Mouse (Mus musculus) cerebellum, postnatal 36 days (tissue): ENCODE results near the gene Aph1c.
"Not testable (repeated sequence)": the region's sequence is repeated elsewhere in the genome, so short reads cannot be mapped to it uniquely, and the experiment has no call there.

Experiments
- DNase-seq, 2 experiments: peaks; one replicate each; pipeline ENCODE4 v3.0.0; 2021 to 2022; ENCODE audit warnings: mixed read lengths in 2 of 2

Gene Aph1c

DNA sequence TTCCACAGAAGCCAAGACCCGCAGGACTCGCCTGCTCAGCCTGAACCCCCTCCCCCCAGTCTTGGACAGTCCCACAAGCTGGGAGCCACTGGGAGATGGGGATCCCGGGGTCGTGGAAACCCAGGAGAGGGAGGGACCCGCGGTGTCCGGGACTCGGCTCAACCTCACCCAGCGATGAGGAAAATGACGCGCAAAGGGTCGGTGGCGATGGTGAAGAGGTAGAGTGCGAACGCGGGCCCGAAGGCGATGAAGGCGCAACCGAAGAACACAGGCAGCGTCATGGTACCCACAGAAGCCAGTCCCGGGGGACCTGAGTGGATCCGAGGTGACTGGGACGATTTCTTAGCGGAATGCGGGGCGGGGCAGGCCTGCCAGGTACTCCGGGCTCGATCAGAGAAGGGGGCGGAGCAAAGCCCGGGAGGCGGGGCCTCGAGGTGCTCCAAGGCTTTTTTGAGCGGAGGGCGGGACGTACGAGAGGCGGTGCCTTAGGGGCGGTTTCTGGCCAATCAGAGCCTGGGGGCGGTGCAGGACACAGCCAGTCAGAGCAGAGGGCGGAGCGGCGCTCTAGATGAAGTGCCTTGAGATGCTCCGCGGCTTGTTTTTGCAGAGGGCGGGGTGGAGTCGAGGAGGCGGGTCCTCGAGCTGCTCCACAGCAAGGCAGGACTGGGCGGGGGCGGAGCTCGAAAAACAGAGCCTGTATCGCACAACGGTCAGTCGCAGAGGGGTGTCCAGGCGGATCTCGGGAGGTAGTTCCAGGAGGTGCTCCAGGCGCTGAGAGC is at the start of gene Aph1c:
Gene Aph1c (minus strand): TSS at position 409 of the 779 bp plus-strand sequence.
- peak; percentile 98 for DNase-seq

GRCm38 (mm10) chr9:66883500-66883899 is 49.0 kb upstream of the Aph1c start:
- DNase-seq, result no peak

- no peak for DNase-seq
These were observed 47.9 kb upstream of the Aph1c start for GRCm38 (mm10) chr9:66882406-66882821.

DNA sequence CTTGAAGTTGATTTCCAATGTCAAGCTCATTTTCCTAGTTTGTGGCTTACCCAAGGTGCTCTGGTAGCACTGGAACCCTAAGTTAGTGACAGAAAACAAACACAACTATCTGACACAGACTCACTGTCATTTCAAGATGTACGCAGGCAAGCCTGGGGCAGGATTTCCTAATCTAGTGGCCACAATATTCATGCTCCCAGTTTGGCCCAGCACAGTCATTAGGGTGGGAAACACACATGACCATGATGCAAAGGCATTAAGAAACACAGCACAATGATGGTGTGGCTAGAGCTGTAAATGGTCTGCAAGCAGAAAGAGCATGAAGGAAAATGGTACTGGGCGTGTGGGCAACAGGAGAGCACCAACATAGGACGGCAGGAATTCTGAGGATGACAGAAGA is 47.3 kb upstream of the Aph1c start:
- DNase-seq, result no peak

DNA sequence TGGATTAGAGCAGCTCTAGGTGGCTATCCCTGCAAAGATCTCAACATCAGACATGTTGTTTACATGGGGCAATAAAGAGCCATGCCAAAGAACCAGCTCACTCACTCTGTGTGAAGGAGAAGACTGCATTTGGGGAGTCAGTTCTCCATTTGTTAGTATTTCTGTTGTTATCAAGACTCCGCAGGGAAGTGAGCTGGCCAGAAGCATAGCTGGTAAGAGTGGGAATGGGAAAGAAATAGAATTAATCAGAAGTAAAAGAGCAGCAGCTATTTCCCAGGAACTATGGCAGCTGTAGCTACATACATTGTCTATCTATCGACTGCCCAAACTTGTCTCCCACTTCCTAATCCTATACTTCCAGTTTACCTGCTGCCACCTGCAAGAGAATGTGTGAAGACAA is 46.2 kb upstream of the Aph1c start:
- DNase-seq, result no peak

GRCm38 (mm10) chr9:66879486-66879885 is 45.0 kb upstream of the Aph1c start:
- no peak for DNase-seq

DNA sequence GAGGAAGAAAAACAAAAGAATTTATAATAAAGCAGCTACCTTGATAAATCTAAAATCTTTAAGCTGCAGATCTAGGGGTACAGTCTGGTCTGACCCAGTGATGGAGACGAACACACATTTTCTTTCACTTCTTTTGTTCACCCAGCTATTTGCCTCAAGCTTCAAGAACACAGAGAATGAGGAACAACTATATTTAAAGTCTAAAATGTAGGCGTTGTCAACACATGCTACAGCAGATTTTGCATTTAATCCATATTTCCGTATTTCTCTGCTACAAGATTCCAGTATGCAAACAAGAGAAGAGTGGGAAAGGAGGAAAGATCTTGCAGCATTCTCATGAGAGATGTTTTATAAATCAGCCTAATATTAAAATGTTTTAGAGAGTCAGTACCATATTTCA is 44.4 kb upstream of the Aph1c start:
- DNase-seq, result no peak

DNA sequence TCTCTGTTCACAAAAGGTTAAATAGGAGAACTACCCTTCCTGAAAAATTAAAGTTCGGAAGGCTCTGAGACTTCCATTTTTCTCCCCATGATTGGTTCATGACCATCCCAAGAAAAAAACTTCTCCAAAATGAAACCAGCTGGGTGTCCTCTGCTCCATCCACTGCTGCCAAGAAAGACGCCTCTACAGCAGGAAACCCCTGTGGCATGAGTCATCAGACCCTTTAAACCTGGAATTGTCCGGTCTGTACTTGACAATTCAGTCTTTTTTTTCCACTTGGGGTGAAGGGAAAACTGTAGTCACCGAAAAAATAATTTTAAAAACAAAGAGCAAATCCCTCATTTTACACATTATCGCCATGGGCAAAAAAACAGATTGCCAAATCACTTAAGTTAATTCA is 42.1 kb upstream of the Aph1c start:
- no peak for DNase-seq

DNA sequence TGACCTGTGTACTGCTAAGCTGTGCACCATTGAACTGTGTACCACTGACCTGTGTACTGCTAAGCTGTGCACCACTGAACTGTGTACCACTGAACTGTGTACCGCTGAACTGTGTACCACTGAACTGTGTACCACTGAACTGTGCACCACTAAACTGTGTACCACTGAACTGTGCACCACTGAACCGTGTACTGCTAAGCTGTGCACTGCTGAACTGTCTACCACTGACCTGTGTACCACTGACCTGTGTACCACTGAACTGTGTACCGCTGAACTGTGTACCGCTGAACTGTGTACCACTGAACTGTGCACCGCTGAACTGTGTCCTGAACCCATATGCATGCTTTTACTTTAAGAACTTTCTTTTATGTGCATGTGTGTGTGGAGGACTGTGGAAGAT is 39.8 kb upstream of the Aph1c start:
- no peak for DNase-seq

DNA sequence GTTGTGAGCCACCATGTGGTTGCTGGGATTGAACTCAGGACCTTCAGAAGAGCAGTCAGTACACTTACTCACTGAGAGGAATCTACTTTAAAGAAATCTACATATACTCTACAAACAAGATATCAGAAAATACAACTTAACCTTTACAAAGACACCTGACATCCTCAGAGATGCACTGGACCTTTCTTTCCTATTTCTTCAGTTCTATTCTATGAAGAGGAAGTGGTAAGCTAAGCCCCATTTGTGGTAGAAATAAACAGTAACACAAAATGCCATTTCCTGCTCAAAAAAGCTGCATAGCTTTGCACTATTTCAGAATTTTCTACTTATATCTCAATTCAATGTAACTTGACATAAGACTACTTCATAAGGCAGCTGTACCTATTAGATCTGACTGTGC is 39.0 kb upstream of the Aph1c start:
- DNase-seq, result no peak

DNA sequence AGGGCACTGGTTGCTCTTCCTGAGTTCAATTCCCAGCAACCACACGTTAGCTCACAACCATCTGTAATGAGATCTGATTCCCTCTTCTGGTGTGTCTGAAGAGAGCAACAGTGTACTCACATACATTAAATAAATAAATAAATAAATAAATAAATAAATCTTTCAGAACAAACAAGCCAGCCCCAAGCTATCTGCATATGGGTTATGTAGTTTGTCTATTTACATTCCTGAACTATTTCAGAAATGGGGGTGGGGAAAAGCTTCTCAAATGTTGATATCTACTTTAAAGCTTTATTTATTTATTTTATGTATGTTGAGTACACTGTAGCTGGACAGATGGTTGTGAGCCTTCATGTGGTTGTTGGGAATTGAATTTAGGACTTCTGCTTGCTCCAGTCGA is 38.5 kb upstream of the Aph1c start:
- not testable (repeated sequence) for DNase-seq

DNA sequence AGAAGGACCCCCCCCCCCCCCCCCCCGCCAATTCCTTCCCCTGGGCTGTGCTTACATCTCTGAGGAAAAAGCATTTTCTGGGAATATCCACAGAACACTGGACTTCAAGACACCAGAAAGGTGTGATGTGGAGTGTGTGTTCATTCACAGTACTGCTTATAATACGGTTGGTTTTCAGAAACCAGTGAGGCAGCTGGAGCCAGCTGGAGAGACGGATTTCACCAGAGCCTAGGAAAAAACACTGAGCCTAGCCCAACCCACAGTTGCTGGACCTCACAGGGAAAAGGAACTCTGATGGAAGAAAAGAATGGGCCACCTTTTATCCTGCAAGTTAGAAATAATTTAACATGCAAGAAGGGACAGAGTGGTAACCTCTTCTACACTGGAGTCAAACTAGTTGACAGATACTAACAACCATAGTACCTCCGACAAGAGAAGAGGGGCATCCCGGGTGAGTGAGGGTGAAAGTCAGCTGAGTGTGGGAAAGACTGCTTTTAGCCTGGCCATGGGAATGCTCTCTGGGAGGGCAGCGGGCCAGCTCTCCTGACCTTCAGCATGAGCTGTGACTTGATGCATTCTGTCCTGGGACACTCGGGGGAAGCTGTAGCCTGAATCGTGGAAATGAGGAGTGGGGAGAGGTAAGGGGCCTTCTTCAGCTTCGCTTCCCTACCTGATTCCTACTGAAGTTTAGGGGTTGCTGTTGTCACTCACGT is 37.6 kb upstream of the Aph1c start:
- DNase-seq, result peak in 1 of 2 experiments; percentile 6

- no peak for DNase-seq
These were observed 30.2 kb upstream of the Aph1c start for GRCm38 (mm10) chr9:66864708-66865107.

GRCm38 (mm10) chr9:66863456-66863855 is 28.9 kb upstream of the Aph1c start:
- no peak for DNase-seq

- no peak for DNase-seq
These were observed 27.7 kb upstream of the Aph1c start for GRCm38 (mm10) chr9:66862202-66862601.

DNA sequence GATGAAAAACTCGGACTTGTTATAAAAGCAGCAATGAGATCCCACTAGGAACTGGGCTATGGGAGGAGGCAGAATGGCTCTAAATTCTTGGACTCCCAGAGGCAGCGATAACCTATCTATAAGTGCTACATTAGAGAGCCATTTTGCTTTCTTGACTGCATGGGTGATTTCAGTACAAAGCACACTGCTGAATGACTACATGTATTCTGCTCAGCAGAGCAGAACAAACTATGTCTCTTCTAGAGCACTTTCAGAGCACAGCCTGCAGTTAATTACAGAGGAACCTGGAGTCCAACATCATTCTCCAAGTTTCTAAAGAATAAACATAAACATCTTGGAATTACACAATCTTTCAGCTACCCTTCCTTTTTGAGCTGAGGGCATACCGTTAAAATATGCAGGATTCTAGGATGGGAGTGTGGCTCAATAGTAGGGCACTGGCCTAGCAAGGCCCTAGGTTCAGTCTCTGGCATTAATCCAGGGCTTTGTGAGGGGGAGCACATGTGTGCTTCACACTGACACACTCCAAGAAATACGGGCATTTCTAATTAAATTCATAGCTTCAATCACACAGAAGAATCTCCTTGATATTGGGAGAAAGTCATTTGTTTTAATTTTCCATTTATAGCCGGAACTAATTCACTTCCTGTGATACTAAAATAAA is 26.7 kb upstream of the Aph1c start:
- no peak for DNase-seq

DNA sequence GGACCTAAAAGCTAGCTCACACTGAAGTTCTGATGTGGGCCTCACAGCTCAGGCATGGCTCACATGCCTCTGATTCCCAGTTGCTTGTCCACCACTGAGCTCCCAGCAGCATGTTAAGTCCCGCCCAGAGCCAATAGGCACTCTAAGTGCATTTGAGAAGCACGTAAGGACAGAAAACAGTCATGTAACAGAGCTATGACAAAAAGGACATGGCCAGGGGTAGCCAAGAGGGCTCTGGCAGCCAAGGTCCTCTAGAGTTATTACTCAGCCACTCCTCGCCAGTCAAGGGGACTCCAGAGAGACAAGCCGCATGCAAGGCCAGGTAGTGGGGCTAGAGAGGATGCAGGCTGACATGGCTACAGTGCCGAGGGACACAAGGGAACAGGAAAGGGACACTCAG is 25.0 kb upstream of the Aph1c start:
- no peak for DNase-seq

DNA sequence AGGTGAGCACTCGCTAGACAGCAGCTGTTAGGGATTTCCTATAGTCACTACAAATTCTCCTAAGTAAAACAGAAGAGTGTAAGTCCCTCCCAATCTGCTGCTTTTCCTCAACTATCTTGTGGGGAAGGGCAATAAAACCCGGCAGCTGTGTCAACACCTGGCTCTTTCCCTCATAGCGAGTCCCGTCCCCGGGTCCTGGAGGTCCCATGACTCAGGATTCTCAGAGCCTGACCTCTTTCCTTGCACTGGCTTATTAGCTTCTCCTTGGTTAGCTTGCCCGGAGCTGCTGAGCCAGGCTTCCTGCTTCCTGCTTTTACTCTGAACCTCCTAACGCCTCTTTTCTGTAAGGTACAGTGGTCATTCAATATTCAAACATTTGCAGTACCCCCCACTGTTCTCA is 21.3 kb upstream of the Aph1c start:
- DNase-seq, result no peak

DNA sequence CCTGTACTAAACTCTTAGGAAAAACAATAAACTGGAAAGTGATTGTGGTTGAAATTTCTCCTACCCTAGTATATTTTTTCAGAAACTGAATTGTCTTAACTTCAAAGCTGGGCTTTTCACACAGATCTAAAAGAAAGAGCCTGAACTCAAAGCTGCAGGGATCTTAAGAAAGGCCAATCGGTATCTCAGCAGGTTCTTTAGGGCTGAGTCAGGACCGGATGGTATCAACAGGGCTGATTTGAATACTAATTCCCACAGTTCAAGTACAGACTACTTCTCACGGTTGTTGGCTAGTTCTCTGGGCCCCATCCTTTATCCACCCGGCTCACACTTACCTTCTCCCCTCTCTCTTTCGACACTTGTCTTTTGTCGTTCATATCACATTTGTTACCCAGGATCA is 18.1 kb upstream of the Aph1c start:
- no peak for DNase-seq

GRCm38 (mm10) chr9:66850966-66851365 is 16.4 kb upstream of the Aph1c start:
- DNase-seq, result no peak

DNA sequence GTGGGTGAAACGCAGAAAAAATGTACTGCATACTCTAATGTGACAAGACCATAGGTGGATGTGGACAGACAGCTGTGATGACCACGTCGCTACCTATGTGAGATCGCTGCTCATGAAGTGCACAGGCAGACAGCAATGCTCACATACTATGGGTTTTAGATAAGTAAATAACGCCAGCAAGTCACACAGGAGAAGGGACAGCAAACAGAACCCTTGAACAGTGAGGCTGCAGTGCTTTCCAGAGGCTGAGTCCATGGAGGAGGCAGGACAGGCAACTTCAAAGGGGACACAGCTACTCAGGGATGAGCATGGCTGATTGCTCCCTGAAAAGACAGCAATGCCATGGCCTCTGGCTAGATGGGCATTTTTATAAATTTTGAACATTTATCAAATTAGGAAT is 12.3 kb upstream of the Aph1c start:
- no peak for DNase-seq

DNA sequence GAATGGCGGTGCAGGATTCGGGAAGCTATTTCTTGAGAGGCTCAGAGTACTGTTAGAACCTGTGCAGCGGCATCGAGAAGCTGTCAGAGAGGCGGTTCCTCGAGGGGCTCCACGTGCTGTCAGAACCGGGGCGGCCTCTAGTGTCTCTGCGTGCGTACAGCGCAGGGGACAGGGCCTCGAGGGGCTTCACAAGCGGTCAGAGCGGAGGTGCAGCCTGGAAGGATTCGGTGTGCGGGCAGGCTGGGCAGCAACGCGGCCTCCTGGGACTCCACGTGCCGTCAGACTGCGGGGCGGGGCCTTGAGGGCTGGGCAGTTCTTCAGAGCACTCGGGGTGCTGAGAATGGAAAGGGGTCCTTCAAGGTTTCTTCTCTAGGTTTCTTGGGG is 563 bp upstream of the Aph1c start:
- DNase-seq, result no peak

- DNase-seq, result peak; percentile 8 to 18
These were observed 675 bp downstream of the Aph1c start for GRCm38 (mm10) chr9:66833851-66834250.

DNA sequence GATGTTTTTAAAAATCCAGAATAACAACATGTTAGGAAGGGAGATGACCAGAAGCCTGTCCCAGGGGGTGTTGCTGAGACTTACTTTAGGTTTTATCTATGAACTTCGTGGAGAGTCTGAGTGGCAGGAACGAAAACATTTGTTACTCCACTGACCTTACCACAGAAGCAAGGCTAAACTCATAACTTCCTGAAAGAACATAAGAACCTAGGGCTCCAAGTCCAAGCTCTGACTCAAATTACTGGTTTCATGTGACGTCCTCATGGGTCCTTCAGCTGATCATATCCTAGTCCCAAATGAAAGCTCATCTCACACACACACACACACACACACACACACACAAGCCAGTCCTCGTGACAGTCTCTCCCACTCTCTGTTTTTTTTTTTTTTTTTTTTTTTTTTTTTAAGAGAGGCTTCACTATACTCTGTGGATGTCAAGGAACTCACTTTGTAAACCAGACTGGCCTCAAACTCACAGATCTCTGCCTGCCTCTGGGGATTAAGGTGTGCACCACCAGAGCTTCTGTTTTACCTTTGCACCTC is 2.1 kb downstream of the Aph1c start:
- no peak for DNase-seq
